Mouse (Mus musculus) liver, embryonic 14.5 days (tissue): Measurements from ENCODE around the gene Zscan2. TPM values are rescaled to one million over a fixed set of nuclear protein-coding genes. Genes with fewer than 3 reads are reported as not detected.

Source experiments
- ATAC-seq: fragments of 200-750 bp; cut with Nextera tagmentation; 2 replicates; pipeline ENCODE4 v1.8.0; 2017; ENCODE audit warnings: moderate number of reproducible peaks, mild to moderate bottlenecking, moderate library complexity; ENCODE audit not compliant: insufficient read depth
- DNase-seq, 3 experiments: peaks; one replicate each; pipeline ENCODE4 v3.0.0-alpha.2; 2012 to 2013; ENCODE audit warnings: low read depth in 3 of 3, low spot score in 3 of 3
- H3K27ac ChIP-seq: fragments of 300-500 bp; sonication (generic); 2 replicates; pipeline ENCODE4 v1.5.1; 2014; ENCODE audit warnings: moderate library complexity, mild to moderate bottlenecking, control low read depth, inconsistent platforms
- H3K27me3 ChIP-seq: fragments of 300-500 bp; sonication (generic); 2 replicates; pipeline ENCODE4 v1.6.1; 2014; ENCODE audit warnings: mild to moderate bottlenecking, low read length, moderate library complexity; ENCODE audit not compliant: control insufficient read depth, insufficient read depth
- H3K36me3 ChIP-seq: fragments of 300-500 bp; sonication (generic); replicated peaks from 2 replicates; pipeline ENCODE4 v1.6.1; 2014; ENCODE audit warnings: low read depth; ENCODE audit not compliant: control insufficient read depth, insufficient read depth
- H3K4me1 ChIP-seq, 2 experiments: fragments of 200-500 bp in 1 of 2; fragments of 300-500 bp in 1 of 2; sonication (generic) in 1 of 2; replicated peaks; 2 replicates each; pipeline ENCODE4 v1.6.1; 2012 to 2014; ENCODE audit warnings: antibody characterized with exemption in 1 of 2, inconsistent platforms in 1 of 2, low read length in 1 of 2; ENCODE audit not compliant: control insufficient read depth in 2 of 2, insufficient read depth in 2 of 2
- H3K4me2 ChIP-seq: fragments of 300-500 bp; sonication (generic); 2 replicates; pipeline ENCODE4 v1.6.1; 2014; ENCODE audit warnings: low read depth, mild to moderate bottlenecking, control low read depth, moderate library complexity
- H3K4me3 ChIP-seq, 2 experiments: fragments of 200-500 bp in 1 of 2; fragments of 300-500 bp in 1 of 2; sonication (generic) in 1 of 2; 2 replicates each; pipeline ENCODE4 v1.5.1; 2012 to 2014; ENCODE audit warnings: low read depth in 2 of 2, low read length in 2 of 2, mild to moderate bottlenecking in 2 of 2, control low read depth in 1 of 2, inconsistent platforms in 1 of 2, moderate library complexity in 1 of 2; ENCODE audit not compliant: insufficient read depth in 1 of 2
- H3K9ac ChIP-seq: fragments of 300-500 bp; sonication (generic); replicated peaks from 2 replicates; pipeline ENCODE4 v1.6.1; 2014; ENCODE audit warnings: mild to moderate bottlenecking, control low read depth, moderate library complexity
- H3K9me3 ChIP-seq: fragments of 300-500 bp; sonication (generic); 2 replicates; pipeline ENCODE4 v1.6.1; 2016; ENCODE audit warnings: low read length, mixed read lengths; ENCODE audit not compliant: control insufficient read depth
- CTCF ChIP-seq: IDR thresholded peaks from 2 replicates; pipeline ENCODE4 v1.5.1; 2016; ENCODE audit warnings: antibody characterized with exemption, low read depth, control low read depth
- EP300 ChIP-seq: IDR thresholded peaks from 2 replicates; pipeline ENCODE4 v1.6.1; 2016; ENCODE audit warnings: antibody characterized with exemption, low read depth
- WGBS: fragments of 180-500 bp; shearing (Covaris S2); extraction: QIAGEN DNeasy Blood & Tissue Kit; methylation state at CpG from one replicate; pipeline ENCODE4 v1.1.7; 2014; ENCODE audit not compliant: insufficient replicate concordance; 5-methylcytosine and 5-hydroxymethylcytosine counted together
- polyA plus RNA-seq, 2 experiments: library from polyadenylated mRNA; depleted of rRNA in 1 of 2; stranded (reverse) in 1 of 2; unstranded in 1 of 2; fragments of >200 nt; fragmentation: Nextera tagmentation in 1 of 2; extraction: Ambion mirVana in 1 of 2; gene quantifications; 2 replicates each; pipeline versions ENCODE4 v1.2.1 to v1.2.3; 2012 to 2014

The Zscan2 gene
- polyA plus RNA-seq, 2 experiments, result 0.08 to 1.3 TPM

GRCm38 (mm10) chr7:80857181-80857580, 3.5 kb upstream of the Zscan2 start:
- no peaks in the 10 kb centered on the region for H3K36me3 ChIP-seq
- TF ChIP-seq EP300, result no peak
- TF ChIP-seq CTCF, result peak; percentile 87
- no peaks in the 10 kb centered on the region for H3K9me3 ChIP-seq
- no peaks in the 10 kb centered on the region for H3K27me3 ChIP-seq
- 9% methylated on average over 6 of the region's 6 CpGs for WGBS
- DNase-seq (peak in 1 of 3 experiments; percentile 47), ATAC-seq (no peak)
- H3K4me1 ChIP-seq, result peaks cover 0 to 4% of the 10 kb centered on the region in 2 experiments; a peak in 2 of 4 replicates
- no peak overlapping the region for H3K4me2 ChIP-seq
- no peak overlapping the region for H3K9ac ChIP-seq
- no peak overlapping the region for H3K27ac ChIP-seq
- no peak overlapping the region for H3K4me3 ChIP-seq

GRCm38 (mm10) chr7:80860227-80860626, 493 bp upstream of the Zscan2 start:
- Histone ChIP-seq H3K9me3 (no peaks in the 10 kb centered on the region), H3K27ac (no peak overlapping the region), H3K4me2 (peak overlapping the region; percentile 74), H3K27me3 (no peaks in the 10 kb centered on the region), H3K4me1 (peaks cover 0 to 9% of the 10 kb centered on the region in 2 experiments; a peak in 2 of 4 replicates), H3K4me3 (peak overlapping the region; percentile 79 to 87), H3K9ac (peak overlapping the region; percentile 38), H3K36me3 (no peaks in the 10 kb centered on the region)
- TF ChIP-seq CTCF (no peak), EP300 (no peak)
- DNase-seq, result peak; percentile 56 to 64 (median 56)
- WGBS, result 0% methylated on average over 13 of the region's 13 CpGs
- ATAC-seq, result peak; percentile 55; the same call in 1 of the 2 replicates

- TF ChIP-seq EP300 (no peak), CTCF (no peak)
- H3K4me1 ChIP-seq, result peaks cover 2 to 22% of the 10 kb centered on the region in 2 experiments; a peak in 3 of 4 replicates
- DNase-seq (no peak), ATAC-seq (no peak)
- H3K27ac ChIP-seq, result no peak overlapping the region
- no peak overlapping the region for H3K4me2 ChIP-seq
- H3K4me3 ChIP-seq, result no peak overlapping the region
- no peaks in the 10 kb centered on the region for H3K9me3 ChIP-seq
- H3K36me3 ChIP-seq, result no peaks in the 10 kb centered on the region
- H3K27me3 ChIP-seq, result no peaks in the 10 kb centered on the region
- no peak overlapping the region for H3K9ac ChIP-seq
- WGBS, result 59% methylated on average over 2 of the region's 2 CpGs
These were observed 1.8 kb downstream of the Zscan2 start for GRCm38 (mm10) chr7:80862475-80862874.

GRCm38 (mm10) chr7:80863520-80863919, 2.8 kb downstream of the Zscan2 start:
- H3K36me3 ChIP-seq, result no peaks in the 10 kb centered on the region
- ATAC-seq (no peak), DNase-seq (no peak)
- H3K4me2 ChIP-seq, result no peak overlapping the region
- H3K4me1 ChIP-seq, result peaks cover 2 to 22% of the 10 kb centered on the region in 2 experiments; a peak in 3 of 4 replicates
- TF ChIP-seq EP300 (no peak), CTCF (no peak)
- no peaks in the 10 kb centered on the region for H3K9me3 ChIP-seq
- H3K27me3 ChIP-seq, result no peaks in the 10 kb centered on the region
- H3K4me3 ChIP-seq, result no peak overlapping the region
- no peak overlapping the region for H3K27ac ChIP-seq
- 68% methylated on average over 5 of the region's 5 CpGs for WGBS
- no peak overlapping the region for H3K9ac ChIP-seq

GRCm38 (mm10) chr7:80864151-80864550, 3.4 kb downstream of the Zscan2 start:
- no peak overlapping the region for H3K27ac ChIP-seq
- TF ChIP-seq EP300 (no peak), CTCF (no peak)
- no peak overlapping the region for H3K4me2 ChIP-seq
- H3K9me3 ChIP-seq, result no peaks in the 10 kb centered on the region
- no peaks in the 10 kb centered on the region for H3K36me3 ChIP-seq
- H3K9ac ChIP-seq, result no peak overlapping the region
- DNase-seq (no peak), ATAC-seq (no peak)
- H3K4me1 ChIP-seq, result peaks cover 2 to 22% of the 10 kb centered on the region in 2 experiments; a peak in 3 of 4 replicates
- WGBS, result 20% methylated on average over 1 of the region's 1 CpGs
- no peak overlapping the region for H3K4me3 ChIP-seq
- no peaks in the 10 kb centered on the region for H3K27me3 ChIP-seq
